Mouse (Mus musculus) frontal cortex, postnatal 14 days (tissue): ENCODE data around the gene Olfr1339.

Source experiments
- DNase-seq, 2 experiments: peaks; one replicate each; pipeline ENCODE4 v3.0.0; 2022; ENCODE audit warnings: low spot score in 2 of 2

Gene Olfr1339

DNA sequence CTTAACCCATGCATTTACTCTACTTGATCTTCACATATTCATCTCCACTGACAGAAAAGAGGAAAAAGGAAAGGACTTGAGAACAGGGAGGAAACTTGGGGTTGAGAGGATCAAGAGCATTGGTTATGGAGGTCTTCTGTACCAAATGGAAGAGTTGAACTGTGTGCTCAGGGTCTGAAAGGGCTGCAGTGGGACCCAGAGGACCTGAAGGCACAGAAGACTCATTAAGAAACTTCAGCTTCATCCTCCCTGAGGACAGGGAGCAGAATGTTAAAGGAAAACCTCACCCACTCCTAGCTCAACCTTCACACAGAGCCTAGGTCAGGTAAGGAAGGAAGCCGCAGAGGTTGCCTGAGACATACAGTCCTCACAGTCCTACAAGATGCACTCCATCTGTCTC is at the start of gene Olfr1339:
Olfr1339 (plus strand) TSS at position 301 of the 400 bp plus-strand sequence.
- no peak for DNase-seq

DNA sequence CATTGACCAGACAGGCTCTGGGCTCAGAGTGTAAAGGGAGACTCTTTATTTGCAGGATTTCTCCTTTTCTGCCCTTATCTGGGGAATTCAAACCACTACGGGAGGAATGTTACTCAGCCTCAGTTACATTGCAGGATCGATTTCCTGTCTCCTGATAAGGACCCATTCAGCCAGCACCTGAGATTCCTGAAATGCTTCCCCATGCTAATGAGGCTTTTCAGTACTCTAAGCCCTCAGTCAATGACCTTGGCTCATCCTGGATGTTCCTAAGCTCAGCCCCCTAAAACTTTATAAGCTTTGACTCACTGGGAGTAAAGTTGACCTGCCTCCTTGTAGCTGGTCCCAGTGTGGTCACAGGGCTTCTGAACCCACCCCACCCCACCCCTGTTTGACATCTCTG is 44.9 kb upstream of the Olfr1339 start:
- DNase-seq = no peak

DNA sequence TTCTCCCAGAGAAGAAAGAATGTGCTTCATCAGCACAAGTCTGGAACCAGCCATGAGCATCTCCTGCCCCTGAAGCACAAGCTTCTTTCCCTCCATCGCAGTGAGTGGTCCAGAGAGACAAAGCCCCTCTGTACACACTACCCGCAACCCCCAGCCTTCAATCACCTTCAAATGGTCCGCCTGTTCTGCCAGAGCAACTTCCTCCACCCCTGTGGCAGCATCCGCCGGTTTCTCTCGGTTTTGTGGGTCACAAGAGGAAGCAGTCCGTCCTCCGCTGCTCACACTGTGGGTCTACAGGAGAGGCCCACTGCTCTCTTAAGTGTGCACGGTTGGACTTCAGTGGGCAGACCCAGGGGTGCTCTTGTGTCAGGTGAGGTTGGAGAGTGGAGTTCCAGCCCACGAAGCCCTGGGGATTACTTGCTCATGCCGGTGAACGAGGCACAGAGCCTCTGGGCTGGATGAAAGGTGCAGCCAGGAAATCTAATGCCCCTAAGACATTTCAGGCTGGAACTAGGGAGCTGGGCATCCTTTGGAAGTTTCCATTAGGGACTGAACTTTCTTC is 39.5 kb upstream of the Olfr1339 start, which contains the start of gene Olfr1342:
Olfr1342 (minus strand) TSS at position 345 of the 562 bp plus-strand sequence.
- DNase-seq = no peak

DNA sequence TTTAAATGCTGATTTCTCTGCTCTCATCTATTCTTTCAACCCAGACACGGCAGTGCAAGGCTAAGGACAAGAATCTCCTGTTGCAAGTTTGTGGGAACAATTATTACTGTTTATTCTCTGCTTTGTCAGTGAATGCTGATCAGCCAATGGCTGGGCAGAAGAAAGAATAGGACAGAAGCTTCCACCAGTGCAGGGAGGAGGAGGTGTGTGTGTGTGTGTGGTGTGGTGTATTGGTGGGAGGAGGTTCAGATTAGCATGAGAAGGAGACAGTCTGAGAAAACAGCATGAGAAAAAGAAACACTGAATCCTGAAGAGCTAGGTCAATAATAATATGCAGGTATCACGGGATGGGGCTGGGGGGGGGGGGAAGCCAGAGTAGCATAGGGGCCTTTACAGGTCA is 38.2 kb upstream of the Olfr1339 start:
- DNase-seq = no peak

DNA sequence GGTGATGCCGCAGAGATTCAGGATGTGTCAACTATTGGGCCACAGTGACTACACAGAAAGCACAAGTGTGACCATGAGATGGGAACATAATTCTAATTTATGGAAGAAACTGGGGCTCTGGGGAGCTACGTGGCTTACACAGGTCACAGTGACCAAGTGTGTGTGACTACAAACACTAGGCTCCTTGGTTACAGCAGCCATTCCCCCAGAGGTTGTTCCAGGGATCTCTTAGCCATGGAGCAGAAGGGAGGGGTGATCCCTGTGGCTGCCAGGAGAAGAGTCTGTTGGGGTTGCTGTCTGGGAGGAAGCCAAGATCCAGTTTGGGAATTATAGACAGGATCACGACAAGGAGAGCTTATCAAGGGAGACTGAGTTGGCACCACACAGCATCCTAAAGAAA is 28.8 kb upstream of the Olfr1339 start, which contains the start of gene Olfr1341:
Olfr1341 (plus strand) TSS at position 301 of the 400 bp plus-strand sequence.
- DNase-seq = no peak

DNA sequence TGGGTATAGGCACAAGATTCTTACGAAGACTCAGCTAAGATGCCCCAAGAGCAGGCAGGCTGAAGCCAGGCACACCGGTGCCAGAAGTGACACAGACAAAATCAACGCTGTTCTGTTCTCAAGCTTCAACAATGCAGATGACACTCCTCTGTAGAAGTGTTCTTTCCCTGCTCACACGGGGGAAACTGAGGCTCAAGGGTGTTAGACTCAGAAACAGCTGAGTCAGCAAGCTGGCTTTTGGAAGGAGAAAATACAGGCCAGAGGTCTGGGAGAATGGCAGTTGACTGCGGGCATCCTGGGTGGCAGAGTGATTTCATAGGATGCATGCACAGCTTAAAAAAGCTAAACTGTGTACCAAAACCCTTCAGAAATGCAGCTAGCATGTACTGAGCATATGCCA is 23.9 kb upstream of the Olfr1339 start:
- DNase-seq = no peak

DNA sequence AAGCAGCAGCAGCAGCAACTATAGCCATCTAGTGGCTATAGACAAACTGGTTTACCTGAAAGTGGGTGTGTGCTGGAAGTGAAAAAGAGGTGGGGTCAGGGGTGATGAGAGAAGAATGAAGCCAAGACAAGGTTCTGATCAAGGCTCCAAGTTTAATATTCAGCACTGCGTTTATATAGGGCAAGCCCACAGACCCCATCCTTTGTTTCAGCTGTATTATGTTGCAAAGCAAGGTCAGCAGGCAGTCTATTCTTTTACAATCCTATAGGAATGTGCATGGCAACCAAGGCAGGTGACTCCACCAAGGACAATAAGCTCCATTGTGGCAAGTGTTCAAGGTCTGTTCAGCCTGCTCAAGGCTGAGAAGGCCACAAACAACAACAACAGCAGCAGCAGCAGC is 20.3 kb upstream of the Olfr1339 start:
- DNase-seq = no peak

DNA sequence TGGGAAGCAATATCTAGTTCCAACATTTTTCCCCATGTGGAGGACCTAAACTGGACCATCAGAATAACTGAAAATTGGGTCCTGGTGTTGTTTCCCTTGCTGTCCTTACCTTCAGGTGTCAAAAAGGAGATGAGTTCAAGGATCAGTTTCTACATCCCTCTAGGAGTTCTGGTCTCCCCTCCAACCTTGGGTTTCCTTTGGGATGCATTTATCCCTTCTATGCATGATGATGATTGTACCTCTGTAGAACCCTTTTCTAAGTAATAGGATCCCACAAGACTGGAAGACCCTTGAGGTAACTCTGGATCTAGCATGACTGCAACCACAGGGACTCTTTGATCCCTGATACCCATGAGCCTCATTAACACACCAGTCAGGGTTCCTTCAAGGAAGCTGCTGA is 12.1 kb upstream of the Olfr1339 start, which contains the start of gene Olfr1340:
Olfr1340 (plus strand) TSS at position 301 of the 400 bp plus-strand sequence.
- no peak for DNase-seq

DNA sequence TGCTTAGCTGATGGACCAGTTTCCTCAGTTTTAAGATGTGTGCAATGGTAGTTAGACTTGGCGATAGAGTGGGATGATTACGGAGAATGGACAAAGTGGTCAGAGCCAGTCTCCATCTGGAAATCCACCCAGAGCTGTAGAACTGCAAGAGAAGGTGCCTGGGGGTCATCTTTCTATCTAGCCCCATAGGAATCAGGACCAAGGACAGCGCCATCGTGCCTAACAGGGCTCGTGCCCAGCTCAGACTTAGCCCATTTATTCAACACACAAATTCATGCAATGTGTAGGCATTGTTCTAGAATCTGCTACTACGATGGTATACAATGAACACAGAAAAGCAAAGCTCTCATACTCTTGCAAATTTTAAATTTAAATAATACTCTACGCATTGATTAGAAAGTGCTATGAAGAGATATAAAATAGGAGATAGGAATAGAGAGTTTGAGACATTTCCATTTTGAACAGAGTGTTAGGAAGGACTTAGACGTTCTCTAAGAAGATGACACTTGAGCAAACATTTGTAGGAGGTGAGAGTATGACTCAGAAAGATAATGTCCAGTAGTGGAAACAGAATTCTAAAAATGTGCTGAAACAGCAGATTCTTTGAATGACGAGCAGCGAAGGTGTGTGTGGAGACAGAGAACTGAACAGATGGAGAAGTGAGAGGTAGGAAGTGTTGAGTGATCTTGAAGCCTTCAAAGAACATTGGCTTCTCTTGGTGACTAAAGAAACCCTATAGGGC is 10.1 kb upstream of the Olfr1339 start:
- no peak for DNase-seq

DNA sequence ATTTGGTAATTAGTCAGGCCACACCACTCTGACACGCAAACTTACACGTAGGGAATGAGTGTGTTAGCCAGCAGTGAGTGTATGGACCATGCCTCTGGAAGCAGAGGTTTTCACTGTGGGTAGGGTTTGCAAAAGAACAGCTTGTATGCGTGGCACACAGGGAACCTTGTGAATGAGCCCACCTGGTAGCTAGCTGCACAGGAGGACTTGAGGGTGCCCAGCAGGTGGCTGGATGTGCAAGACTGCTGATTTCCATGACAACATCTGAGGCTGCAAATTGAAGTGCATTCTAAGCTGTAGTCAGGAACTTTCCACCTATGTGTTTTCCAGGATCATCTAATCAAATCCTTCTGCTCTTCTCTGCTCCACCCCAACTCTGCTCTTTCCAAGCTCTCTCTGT is 7.6 kb downstream of the Olfr1339 start:
- DNase-seq = no peak

DNA sequence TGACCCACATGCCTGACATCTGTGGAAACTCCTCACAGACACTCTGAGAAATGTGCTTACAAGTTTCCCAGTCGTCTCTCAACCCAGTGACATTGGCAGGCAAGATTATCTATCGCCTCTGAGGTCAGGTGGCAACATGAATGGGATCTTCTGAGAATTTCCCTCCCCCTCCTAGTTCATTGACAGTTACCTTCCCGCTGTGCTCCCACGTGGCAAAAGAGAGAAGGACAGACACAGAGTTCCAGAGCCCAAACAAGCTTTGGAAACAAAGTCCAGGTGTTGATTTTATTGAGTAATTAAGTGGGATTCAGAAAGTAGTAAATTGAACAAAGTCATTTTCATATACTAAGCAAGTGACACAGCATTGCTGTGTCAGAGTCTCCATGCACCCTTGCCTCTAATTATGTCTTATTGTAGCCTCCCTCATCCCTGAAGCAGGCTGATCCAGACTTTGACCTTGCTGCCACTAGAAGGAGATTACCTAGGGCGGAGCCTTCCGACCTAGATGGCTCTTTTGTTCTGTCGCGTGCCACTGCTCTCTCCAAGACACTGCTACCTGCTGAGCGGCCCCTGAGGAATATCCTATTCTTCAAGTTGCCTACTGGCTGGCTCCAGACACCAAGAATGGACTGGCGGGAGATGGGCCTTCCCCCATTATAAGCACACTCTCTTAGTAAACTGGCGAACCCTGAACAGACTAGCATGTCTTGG is 9.2 kb downstream of the Olfr1339 start:
- no peak for DNase-seq

DNA sequence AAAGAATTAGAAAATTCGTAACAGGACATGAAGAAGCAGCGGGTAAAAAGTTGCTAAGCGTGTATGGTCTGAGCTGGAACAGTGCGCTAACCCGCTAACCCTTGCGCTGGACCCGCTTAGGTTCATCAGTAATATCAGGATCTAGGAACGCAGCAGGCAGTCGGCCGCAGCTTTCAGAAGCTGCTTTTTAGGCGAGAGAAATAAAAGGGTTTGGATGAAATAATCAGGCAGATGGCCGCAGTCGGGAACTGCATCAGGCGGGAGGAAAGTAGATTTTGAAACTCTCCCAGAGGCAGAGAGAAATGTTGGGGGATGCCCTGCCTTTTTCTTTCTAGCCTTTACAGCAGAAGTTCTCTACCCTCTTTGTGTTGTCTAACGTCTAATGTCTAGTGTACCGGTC is 9.9 kb downstream of the Olfr1339 start:
- DNase-seq = no peak

DNA sequence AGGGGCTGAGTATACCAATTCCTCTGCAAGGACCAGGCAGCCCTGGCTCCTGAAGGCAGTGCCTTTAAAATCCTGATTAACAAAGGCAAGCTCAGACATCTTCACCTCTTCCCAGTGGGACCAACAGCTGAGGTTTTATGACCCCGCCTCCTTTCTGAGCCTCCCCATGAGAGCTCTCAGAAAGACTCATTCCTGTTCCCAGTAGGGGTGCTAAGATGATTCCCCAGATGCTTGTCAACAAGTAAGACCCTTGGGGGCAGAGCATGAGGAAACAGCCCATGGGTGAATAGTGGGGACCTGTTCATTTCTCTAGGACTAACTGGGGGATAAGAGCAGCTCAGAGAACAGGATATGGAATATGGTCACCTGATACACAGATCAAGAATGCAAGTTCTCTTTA is 26.7 kb downstream of the Olfr1339 start, which contains the start of gene Olfr1338:
Olfr1338 (minus strand) TSS at position 101 of the 400 bp plus-strand sequence.
- DNase-seq = no peak

DNA sequence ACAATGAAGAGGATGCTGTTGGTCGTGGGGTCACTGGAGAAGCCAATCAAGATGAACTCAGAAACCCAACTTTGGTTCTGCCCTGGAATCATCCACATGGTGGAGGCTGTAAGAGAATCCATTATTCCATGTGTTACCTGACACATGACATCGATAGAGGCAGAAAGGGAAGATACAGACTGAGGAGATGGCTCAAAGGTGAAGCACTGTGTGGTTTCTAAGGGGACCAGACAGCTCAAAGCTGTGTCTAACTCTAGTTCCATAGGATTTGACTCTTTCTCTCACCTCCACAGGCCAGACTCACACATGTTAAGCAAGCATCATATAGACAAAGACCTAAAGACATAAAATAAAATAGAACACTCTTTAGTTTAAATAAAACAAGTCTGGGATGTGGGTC is 50.5 kb downstream of the Olfr1339 start, which contains the start of gene Olfr1337:
Olfr1337 (minus strand) TSS at position 101 of the 400 bp plus-strand sequence.
- no peak for DNase-seq
